Mouse (Mus musculus): ENCODE measurements around the gene 2810004N23Rik.
"Not testable (repeated sequence)": the region's sequence is repeated elsewhere in the genome, so short reads cannot be mapped to it uniquely, and the experiment has no call there.

Gene 2810004N23Rik

DNA sequence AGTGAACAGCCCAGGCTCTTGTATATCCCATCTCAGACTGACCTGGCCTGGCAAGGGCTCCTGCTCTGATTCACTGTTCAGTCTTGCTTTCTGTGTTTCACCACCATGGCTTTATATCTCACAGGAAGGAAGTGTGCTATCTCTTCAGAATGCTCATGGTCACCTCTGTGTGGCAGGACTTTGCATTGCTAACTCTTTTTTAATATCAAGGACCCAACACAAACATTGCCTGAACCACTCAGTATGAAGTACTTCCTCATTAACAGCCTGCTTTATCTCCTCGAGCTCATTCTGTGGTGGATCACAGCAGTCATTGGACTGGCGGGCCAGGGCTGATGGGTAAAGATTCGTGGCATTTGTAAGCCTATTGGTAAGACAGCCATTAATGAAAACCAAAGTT, 3.7 kb upstream of the 2810004N23Rik start:
- no peak for DNase-seq (ENCODE audit: low spot score)

DNA sequence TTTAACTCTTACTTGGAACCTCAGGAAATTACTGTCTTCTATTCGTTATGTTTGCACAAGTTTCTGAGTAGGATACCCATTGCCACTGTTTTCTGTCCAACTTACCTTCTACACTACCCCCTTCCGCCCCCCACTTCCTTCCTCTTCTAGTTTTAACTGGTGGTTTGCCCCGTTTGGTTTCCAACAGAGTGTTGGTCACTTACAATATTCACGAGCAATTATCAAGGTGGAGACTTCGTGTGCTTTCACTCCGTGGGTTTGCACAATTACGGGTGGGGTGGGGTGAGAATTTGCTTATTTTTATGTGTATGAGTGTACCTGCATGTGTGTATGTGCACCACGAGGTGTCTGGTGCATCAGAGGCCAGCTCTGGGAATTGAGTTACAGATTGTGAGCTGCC, 809 bp upstream of the 2810004N23Rik start:
- DNase-seq (ENCODE audit: low spot score) = peak; percentile 26

DNA sequence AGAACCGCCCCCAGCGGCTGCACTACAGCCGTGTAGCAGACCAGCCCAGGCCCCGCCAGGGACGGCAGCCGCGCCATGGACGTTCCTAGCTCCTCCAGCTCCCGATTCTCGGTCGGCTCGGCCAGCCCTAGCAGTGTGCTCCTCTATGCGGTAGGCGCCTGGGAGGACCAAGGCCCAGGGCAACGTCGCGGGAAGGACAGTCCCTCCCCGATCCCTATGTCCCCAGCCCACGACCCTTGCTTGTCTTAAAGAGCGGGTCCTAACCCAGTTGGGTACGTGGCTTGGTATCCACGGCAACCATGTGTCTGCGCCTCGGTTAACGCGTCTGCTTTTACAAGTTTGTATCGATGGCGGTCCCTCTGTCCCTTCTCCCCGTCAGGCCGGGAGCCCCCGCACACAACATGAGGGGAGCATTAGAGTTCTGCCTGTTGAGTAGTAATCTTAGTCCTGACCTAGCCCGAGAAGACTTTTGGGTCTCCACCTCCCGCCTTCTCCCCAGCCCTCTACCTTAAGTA, 300 bp upstream of the 2810004N23Rik start:
- no peak for DNase-seq (ENCODE audit: low spot score)

DNA sequence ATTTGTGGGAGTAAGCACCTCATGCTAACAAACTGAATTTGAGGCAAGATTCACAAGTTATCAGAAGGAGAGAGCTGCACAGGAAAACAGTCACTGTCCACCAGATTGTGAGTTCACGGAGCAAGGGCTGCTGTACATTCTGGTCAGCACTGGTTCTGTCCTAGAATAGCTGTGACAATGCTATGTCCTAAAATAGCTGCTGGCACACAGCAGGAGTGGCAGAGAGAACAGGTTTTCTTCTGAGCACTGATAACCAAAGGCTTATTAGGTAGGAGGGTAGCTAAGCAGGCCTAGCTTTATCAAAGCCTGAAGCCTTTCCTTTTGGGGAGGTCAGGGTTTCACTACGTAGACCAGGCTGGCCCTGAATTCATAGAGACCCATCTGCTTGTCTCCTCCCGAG, 2.7 kb downstream of the 2810004N23Rik start:
- DNase-seq (ENCODE audit: low spot score) = no peak

DNA sequence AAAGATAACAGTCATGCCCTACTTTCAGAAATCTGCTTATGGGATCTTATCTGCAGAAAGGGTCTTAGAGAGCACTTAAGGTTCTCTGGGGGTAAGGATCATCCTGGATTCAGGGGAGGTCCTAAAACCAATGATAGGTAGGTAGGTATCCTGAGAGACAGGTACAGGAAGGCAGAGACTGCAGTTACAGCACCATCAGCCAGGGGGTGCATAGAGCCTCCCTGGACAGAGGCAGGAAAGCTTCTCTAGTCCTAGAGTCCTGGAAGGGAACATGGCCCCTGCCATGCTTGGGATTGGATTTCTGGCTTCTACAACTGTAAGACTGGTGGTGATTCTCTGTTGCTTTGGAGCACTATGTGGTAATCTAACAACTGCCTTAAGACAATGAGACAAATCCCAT, 3.5 kb downstream of the 2810004N23Rik start:
- DNase-seq (ENCODE audit: low spot score) = peak; percentile 15

DNA sequence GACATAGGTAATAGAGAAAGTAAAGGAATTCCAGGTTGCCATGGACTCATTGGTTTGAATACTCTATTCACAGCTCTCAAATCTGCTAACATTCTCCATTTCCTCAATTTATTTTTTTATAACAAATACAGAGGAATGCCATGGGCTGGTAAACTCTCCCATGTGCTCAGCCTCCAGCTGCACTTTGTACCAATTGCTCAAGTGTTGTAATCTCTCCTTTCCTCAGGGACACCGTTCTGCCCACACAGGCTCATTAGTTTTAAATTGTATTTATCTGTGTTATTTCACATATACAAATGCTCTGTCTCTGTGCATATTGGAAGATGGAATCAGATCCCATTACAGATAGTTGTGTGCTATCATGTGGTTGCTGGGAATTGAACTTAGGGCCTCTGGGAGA, 9.4 kb downstream of the 2810004N23Rik start:
- DNase-seq (ENCODE audit: low spot score) = no peak

DNA sequence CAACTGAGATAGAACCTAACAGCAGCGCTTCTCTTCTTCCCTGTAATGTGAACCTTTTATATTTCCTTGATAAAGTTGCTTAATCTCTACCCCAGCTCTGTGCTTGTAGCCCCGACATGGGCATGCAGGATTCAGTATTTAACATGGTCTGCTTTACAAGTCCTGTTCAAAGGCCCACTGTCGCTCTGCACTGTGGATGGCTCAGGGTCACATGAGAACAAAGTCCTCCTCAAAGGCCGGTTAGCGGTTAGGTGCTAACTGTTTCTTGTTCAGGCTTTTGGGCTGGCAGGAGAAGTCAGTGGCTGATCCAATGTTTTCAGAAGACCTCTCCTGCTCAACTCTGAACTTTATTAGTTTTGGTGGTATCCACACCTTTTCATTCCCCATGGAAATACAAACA, 17.3 kb downstream of the 2810004N23Rik start:
- DNase-seq (ENCODE audit: low spot score) = no peak

DNA sequence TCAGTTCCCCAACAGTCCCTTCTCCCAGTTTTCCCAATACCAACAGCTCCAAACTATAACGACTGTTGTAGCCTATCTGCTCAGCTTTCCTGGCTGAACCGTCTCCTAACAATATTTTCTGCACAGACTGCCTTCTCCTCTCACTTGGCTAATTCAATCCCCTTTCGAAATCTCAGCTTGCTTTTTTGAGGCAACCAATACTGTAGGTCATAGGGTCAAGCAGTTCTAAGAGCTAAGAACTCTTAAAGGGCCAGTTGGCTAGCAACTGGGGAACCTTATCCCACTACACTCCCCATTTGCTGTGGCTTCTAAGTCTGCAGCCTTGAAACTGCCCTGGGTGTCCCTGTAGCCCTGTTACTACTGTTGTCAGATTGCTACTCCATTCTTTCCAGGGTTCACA, 17.8 kb downstream of the 2810004N23Rik start:
- no peak for DNase-seq (ENCODE audit: low spot score)

DNA sequence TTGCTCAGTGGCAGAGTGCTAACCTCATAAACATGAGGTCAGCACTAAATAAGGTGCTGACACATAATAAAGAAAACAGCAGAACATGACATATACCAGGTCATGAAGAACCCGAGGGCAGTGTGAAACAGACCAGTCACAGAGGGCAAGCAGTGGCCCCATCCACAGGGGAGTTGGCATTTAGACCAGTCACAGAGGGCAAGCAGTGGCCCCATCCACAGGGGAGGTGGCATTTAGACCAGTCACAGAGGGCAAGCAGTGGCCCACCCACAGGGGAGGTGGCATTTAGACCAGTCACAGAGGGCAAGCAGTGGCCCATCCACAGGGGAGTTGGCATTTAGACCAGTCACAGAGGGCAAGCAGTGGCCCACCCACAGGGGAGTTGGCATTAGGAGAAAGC, 20.0 kb downstream of the 2810004N23Rik start:
- DNase-seq (ENCODE audit: low spot score) = not testable (repeated sequence)

DNA sequence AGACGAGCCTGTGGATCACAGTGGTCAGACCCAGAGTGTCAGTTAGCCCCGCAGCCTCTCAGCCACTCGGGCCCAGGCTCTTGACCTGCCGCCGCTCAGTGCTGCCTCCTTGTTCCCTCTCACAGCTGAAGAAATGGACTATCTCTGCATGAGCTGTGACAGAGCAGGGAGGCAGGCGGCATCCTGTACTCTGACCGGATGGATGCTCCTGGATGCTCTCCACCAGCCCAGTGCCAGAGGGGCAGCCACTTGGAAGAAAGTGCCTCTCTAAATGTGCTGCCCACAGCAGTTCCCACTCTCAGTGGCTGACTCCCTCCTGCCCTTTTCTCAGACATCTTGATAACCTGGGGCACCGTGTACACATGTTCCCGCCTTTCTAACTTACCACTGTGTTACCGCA, 21.1 kb downstream of the 2810004N23Rik start:
- no peak for DNase-seq (ENCODE audit: low spot score)

DNA sequence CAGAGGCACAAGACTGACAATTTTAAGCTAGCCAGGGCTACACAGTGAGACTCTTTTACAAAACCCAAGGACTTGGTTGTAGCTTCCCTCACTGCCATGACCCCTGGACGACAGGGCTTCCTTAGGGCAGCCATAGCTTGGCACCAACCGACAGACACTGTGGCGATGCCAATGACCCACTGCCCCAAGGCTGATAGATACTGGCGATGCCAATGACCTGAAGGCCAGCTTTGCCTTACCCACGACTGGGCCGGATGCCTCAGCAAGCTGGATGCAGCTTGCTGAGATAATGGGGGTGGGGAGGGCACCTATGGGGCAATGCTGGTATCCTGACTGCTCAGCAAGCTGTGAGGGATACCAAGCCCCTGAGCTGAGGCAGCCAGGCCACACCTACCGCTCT, 22.0 kb downstream of the 2810004N23Rik start:
- DNase-seq (ENCODE audit: low spot score) = no peak

DNA sequence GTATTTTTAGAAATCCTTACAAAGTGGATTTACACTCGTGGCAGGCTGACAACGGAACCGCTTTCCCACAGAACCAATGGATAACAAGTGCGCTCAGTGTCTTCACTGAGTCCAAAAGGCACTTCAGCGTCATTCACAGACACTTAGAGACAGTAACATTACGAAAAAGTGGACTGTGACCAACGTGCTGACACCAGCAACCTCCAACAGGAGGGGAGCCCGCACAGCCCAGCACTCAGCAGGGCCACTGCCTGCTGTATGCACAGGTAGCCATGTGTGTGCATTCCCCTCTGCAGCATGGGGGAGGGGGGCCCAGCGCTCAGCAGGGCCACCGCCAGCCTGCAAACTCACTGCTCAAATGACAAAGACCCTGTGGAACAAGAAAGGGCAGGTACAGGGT, 23.5 kb downstream of the 2810004N23Rik start:
- no peak for DNase-seq (ENCODE audit: low spot score)

DNA sequence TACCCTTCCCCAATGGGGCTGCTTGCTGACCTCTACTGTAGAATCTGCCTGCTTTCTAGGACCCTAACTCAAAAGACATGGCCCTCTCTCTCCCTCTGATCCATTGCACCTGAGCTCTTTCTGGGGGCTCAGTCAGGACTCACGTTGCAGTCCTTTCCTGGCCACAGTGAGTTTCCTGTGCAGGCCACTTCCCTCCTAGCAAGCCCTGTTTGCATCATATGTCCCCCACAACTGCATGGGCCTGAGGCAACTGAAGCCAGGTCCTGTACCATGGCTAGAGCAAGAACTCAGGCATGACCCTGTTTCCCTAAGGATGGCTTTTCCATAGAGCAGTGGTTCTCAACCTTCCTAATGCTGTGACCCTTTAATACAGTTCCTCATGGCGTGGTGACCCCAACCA, 25.0 kb downstream of the 2810004N23Rik start:
- DNase-seq (ENCODE audit: low spot score) = no peak

DNA sequence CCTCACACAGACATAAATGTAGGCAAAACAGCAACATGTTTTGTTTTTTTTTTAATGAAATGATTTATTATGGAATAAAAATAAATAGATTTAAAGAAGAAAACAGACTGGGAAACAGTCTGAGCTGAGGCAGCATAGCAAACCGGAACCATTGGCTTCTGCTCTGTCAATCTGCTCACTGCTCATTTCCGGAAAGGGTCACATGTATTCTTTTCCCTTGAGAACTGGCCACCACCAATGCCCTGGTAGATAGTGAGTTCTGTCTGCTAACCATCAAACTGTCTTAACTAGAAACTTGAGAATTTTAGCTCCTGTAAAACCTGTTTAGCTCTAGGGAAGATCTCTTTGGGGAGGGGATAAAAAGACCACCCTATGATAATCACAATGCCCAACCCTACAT, 26.0 kb downstream of the 2810004N23Rik start:
- DNase-seq (ENCODE audit: low spot score) = no peak

DNA sequence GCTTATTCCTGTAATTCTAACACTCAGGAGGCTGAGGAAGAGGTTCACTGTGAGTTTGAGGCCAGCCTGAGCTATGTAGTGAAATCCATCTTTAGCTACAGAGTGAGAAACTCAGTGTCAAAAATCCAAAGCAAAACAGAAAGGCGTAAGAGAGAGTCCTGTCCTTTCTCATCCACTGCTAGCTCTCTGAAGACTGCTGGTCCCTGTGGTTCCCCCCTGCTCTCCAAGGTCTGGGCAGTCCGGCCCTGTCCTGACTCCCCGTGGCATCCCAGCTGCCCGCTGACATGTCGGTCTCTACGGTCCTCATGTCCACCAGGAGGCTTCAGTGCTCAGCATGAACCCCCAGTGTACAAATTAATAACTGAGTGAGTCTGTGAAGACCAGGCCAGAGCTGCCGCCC, 26.6 kb downstream of the 2810004N23Rik start:
- no peak for DNase-seq (ENCODE audit: low spot score)

DNA sequence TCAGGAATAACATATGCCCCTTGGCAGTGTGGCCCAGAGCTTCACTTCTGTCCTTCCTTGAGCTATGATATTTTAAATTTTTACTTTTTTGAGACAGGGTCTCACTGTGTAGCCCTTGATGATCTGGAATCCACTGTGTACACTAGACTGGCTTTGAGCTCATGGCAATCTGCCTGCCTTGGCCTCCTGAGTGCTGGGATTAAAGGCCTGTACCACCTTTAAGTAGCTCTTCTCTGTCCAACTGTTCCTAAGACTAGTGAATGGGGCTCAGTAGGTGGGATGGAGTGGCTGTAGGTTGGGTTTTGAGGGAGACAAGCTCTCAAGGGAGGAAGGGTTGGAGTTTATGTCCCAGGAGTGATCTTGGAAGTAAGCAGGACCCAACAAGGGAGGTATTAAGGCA, 27.1 kb downstream of the 2810004N23Rik start:
- DNase-seq (ENCODE audit: low spot score) = no peak

DNA sequence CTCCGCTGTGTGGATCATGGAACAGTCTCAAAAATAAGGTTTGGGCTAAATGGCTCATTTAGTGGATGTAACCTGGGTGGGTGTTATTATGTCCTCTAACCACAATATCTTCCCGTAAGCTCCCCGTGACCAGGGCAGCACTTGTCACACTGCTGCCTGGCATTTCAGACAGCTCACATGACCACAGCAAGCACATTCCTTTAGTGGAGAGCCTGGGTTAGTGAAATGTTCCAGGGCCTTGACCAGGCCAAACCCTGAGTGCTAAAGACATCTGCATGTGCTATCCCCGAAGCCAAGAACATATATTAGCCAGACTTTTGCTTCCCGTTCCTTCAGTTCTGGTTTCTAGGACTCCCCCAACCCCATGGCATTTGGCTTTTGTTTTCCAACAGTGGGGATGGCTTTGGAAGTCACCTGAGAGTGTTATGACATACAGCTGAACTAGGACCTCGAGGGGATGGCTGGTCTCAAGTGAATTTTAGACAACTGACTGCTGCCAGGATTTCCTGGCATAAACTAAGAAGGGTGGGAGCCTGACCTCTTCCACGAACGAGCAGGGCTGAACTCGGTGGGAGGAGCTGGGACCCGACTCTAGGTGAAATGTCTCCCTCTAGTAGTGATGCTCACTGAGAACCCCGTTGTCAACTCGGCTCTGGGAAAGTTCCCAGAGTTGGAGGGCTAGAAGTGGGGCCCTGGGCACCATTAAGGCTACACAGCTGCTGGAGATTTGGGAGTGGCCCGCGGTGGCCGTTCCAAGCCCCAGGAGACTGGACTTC, 29.3 kb downstream of the 2810004N23Rik start:
- DNase-seq (ENCODE audit: low spot score) = no peak

DNA sequence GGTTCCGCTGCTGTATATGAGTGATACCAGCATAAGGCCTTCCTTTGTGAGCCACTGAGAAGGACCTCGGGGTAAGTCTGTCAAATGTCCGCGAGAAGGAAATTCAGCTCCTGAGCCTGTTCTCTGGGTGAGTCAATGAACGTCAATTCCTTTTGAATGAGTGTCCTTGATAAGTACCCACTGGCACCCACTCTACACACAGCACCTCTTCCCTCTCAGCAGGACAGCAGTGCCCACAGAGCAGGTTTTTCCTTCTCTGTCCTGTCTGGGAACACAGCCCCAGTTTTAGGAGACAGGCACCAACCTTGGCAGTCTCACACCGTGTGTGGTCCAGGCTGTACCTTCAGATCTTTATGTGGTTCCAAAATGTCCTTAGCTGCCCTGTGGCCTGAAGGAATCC, 31.0 kb downstream of the 2810004N23Rik start:
- no peak for DNase-seq (ENCODE audit: low spot score)

DNA sequence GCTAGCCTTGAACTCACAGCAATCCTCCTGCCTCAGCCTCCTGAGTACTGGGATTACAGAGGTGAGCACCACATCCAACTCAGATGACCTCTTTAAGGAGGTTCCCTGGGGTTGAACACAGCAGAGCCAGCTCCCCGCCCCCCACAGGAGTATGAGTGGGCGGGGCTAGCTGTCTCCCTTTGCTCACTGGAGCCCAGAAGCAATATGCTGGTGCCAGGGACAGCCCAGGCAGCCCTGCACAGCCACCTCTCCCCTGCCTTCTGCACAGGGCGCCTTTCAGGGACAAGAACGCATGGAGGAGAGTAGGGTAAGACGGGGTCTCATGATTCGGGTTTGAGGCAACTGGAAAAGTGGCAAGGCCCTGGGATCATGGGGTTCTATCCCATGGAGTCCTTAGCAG, 31.4 kb downstream of the 2810004N23Rik start:
- DNase-seq (ENCODE audit: low spot score) = no peak

DNA sequence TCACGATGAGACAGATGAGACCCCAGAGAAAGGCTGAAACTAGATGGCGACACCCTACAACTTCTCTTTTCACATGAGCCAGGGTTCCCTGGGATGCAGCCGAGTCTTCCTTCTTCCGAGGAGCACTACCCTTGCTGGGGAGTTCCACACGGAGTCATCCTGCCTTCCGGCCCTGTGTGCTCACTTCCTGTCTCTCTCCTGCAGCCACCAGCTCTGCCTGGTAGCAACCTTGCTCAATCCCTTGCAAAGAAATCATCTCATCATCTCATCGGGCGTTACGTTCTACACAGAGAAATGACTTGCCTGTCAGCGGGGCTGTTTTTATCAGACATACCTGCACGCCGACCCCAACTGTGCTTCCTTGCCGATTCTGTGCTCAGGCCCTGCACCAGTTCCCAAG, 32.9 kb downstream of the 2810004N23Rik start:
- DNase-seq (ENCODE audit: low spot score) = no peak

DNA sequence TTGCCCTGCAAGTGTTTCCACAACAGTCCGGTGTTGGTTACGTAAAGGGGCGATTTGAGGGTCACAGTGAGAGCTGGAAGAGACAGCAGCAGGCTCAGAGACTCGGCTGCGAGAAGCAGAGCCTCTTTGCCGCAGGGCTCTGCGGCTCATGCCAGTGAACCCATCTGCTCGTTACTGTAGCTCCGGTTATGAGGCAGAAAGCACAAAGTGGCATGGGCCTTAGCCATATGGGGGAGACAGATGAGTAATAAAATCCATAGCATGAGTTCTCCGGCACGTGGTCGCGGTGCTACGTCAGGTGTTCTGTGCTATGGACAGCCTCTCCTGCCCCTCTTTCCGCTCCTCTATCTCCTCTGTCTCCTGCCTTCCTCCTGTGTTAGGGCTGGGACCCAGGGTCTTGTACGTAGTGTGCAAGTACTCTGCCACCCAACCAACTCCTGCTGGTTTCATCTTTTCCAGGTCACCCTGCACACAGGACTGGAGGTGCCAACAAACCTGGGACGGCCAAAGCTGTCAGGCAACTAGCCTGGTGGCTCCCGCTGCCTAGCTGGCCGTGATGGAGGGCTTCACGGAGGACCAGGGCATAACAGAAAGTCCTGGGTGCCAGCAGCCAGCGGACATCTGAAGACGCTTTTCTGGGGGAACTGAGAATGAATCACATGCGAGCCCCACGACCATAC, 34.2 kb downstream of the 2810004N23Rik start:
- DNase-seq (ENCODE audit: low spot score) = no peak

DNA sequence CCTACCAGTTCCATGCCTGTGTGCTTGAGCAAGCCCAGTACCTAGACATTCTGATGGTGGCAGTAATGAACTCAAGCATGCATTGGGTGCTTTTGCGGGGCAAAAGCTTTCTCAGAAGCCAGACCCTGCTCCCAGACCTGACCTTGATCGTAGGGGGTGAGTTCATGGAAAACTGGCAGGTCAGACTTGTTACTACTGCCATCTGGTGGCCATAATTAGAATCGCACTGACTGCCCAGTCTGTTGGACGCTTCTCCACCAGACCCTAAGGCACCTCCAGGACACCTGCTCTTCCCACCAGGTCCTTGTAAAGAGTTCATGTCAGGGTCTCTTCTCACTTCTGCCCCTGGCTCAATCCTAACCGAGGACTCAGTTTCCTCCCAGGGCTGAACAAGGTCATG, 35.5 kb downstream of the 2810004N23Rik start:
- peak; percentile 85 for DNase-seq (ENCODE audit: low spot score)

DNA sequence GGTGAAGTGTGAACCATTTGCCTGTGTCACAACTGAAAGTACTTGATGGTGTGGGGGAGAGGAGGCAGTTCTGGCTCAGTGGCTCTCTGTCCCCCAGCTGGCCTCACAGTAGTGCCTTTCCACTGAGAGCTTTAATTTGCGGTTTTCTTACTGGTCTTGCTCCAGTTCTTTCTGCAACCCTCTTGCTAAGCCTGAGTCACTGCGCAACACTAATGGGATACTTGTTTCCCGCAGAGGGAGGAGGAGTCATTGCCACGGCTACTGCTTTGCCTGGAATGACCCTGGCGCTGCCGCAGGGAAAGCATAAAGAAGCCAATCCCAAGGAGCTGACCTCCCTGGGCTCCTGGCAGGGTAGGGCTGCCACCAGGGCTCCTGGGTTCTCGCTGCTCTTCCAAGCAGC, 36.3 kb downstream of the 2810004N23Rik start:
- no peak for DNase-seq (ENCODE audit: low spot score)

DNA sequence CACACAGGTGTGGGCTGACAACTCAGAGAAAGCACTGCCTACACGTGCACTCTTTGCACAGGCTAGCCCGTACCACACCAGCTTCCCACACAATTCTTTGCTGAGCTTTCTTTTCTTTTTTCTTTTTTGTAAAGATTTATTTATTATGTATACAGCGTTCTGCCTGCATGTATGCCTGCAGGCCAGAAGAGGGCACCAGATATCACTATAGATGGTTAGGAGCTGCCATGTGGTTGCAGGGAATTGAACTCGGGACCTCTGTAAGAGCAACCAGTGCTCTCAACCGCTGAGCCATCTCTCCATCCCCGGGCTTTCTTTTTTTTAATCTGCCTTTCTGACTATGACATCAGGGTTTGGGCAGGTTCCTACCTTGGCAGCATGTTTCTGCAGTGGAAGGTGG, 39.4 kb downstream of the 2810004N23Rik start:
- DNase-seq (ENCODE audit: low spot score) = no peak

Data from embryo, embryonic 10.5 days (tissue).